Mouse (Mus musculus) MEL (cell line): Measurements from ENCODE around the gene Ryr2. TPM values are rescaled to one million over a fixed set of nuclear protein-coding genes. Genes with fewer than 3 reads are reported as not detected.

Experiments used
- DNase-seq: peaks from one replicate; pipeline ENCODE4 v3.0.0; 2011; ENCODE audit warnings: low read depth, low spot score
- H3K27ac ChIP-seq: 2 replicates; pipeline ENCODE4 v1.5.1; 2012; ENCODE audit warnings: low read depth, mild to moderate bottlenecking, control low read depth, low read length, moderate library complexity; ENCODE audit not compliant: control insufficient read depth
- H3K27me3 ChIP-seq, 2 experiments: fragments of 150-350 bp in 1 of 2; sonication (generic) in 1 of 2; 2 replicates each; pipeline ENCODE4 v1.6.1; 2012; ENCODE audit warnings: low read length in 2 of 2, mild to moderate bottlenecking in 2 of 2, improper control_type of control experiment in 1 of 2, moderate library complexity in 1 of 2; ENCODE audit not compliant: insufficient read depth in 2 of 2, control insufficient read depth in 1 of 2
- H3K36me3 ChIP-seq, 2 experiments: 2 replicates each; pipeline ENCODE4 v1.6.1; 2012 to 2014; ENCODE audit warnings: low read length in 2 of 2, improper control_type of control experiment in 1 of 2, inconsistent platforms in 1 of 2, mild to moderate bottlenecking in 1 of 2; ENCODE audit not compliant: insufficient read depth in 2 of 2, control insufficient read depth in 1 of 2
- H3K4me1 ChIP-seq, 2 experiments: fragments of 150-350 bp in 1 of 2; sonication (generic) in 1 of 2; 2 replicates each; pipeline ENCODE4 v1.6.1; 2012; ENCODE audit warnings: low read length in 2 of 2, improper control_type of control experiment in 1 of 2, mild to moderate bottlenecking in 1 of 2; ENCODE audit not compliant: insufficient read depth in 2 of 2, control insufficient read depth in 1 of 2
- H3K4me3 ChIP-seq, 2 experiments: fragments of 150-350 bp in 1 of 2; sonication (generic) in 1 of 2; 2 replicates each; pipeline ENCODE4 v1.5.1; 2012; ENCODE audit warnings: low read depth in 2 of 2, low read length in 2 of 2, mild to moderate bottlenecking in 2 of 2, moderate library complexity in 2 of 2, control low read depth in 1 of 2, improper control_type of control experiment in 1 of 2; ENCODE audit not compliant: control insufficient read depth in 1 of 2, insufficient read depth in 1 of 2
- H3K79me2 ChIP-seq: 2 replicates; pipeline ENCODE4 v1.6.1; 2012; ENCODE audit warnings: mild to moderate bottlenecking, low read length, moderate library complexity; ENCODE audit not compliant: control insufficient read depth, poor library complexity, insufficient read depth
- H3K9ac ChIP-seq: 2 replicates; pipeline ENCODE4 v1.6.1; 2012; ENCODE audit warnings: low read depth, mild to moderate bottlenecking, control low read depth, low read length, moderate library complexity; ENCODE audit not compliant: control insufficient read depth, poor library complexity, severe bottlenecking
- H3K9me3 ChIP-seq: fragments of 150-350 bp; sonication (generic); replicated peaks from 2 replicates; pipeline ENCODE4 v1.6.1; 2012; ENCODE audit warnings: mild to moderate bottlenecking, low read length, improper control_type of control experiment, moderate library complexity; ENCODE audit not compliant: insufficient read depth
- BHLHE40 ChIP-seq: IDR thresholded peaks from 2 replicates; pipeline ENCODE4 v1.6.1; 2012; ENCODE audit warnings: low read depth, mild to moderate bottlenecking, inconsistent platforms, low read length, improper control_type of control experiment, borderline replicate concordance
- CHD1 ChIP-seq: IDR thresholded peaks from 2 replicates; pipeline ENCODE4 v1.6.1; 2012; ENCODE audit warnings: low read depth, mild to moderate bottlenecking, inconsistent platforms, low read length, improper control_type of control experiment
- CTCF ChIP-seq, 3 experiments: IDR thresholded peaks in 2 of 3; conservative IDR thresholded peaks in 1 of 3; 2 replicates each; pipeline ENCODE4 v1.5.1; 2011 to 2012; ENCODE audit warnings: low read length in 3 of 3, low read depth in 2 of 3, mild to moderate bottlenecking in 2 of 3, improper control_type of control experiment in 1 of 3, inconsistent platforms in 1 of 3, mixed read lengths in 1 of 3, moderate library complexity in 1 of 3; ENCODE audit not compliant: control insufficient read depth in 1 of 3, insufficient read depth in 1 of 3, poor library complexity in 1 of 3, severe bottlenecking in 1 of 3
- E2F4 ChIP-seq: IDR thresholded peaks from 2 replicates; pipeline ENCODE4 v1.6.1; 2011; ENCODE audit warnings: low read depth, low read length, improper control_type of control experiment, borderline replicate concordance
- ELF1 ChIP-seq: IDR thresholded peaks from 2 replicates; pipeline ENCODE4 v1.6.1; 2014; ENCODE audit warnings: low read depth, mild to moderate bottlenecking, inconsistent platforms, low read length, improper control_type of control experiment, moderate library complexity
- EP300 ChIP-seq, 2 experiments: IDR thresholded peaks; 2 replicates each; pipeline ENCODE4 v1.6.1; 2011; ENCODE audit warnings: improper control_type of control experiment in 2 of 2, low read length in 2 of 2, low read depth in 1 of 2, mild to moderate bottlenecking in 1 of 2
- ETS1 ChIP-seq: IDR thresholded peaks from 2 replicates; pipeline ENCODE4 v1.6.1; 2012; ENCODE audit warnings: low read depth, mild to moderate bottlenecking, inconsistent platforms, low read length, improper control_type of control experiment, moderate library complexity
- GATA1 ChIP-seq: IDR thresholded peaks from 2 replicates; pipeline ENCODE4 v1.6.1; 2011; ENCODE audit warnings: low read depth, low read length, improper control_type of control experiment
- HCFC1 ChIP-seq: IDR thresholded peaks from 2 replicates; pipeline ENCODE4 v1.6.1; 2012; ENCODE audit warnings: low read depth, mild to moderate bottlenecking, inconsistent platforms, low read length, improper control_type of control experiment, moderate library complexity
- MAX ChIP-seq: IDR thresholded peaks from 2 replicates; pipeline ENCODE4 v1.6.1; 2011; ENCODE audit warnings: low read length, improper control_type of control experiment
- MAZ ChIP-seq: IDR thresholded peaks from 2 replicates; pipeline ENCODE4 v1.6.1; 2012; ENCODE audit warnings: low read depth, mild to moderate bottlenecking, inconsistent platforms, low read length, improper control_type of control experiment
- MYB ChIP-seq: IDR thresholded peaks from 2 replicates; pipeline ENCODE4 v1.6.1; 2011; ENCODE audit warnings: mild to moderate bottlenecking, low read depth, low read length, improper control_type of control experiment
- POLR2AphosphoS5 ChIP-seq: IDR thresholded peaks from 2 replicates; pipeline ENCODE4 v1.6.1; 2012; ENCODE audit warnings: low read depth, borderline replicate concordance, mild to moderate bottlenecking, inconsistent platforms, low read length, moderate library complexity, mixed read lengths
- RCOR1 ChIP-seq: IDR thresholded peaks from 2 replicates; pipeline ENCODE4 v1.6.1; 2012; ENCODE audit warnings: low read depth, mild to moderate bottlenecking, inconsistent platforms, low read length, improper control_type of control experiment
- SMC3 ChIP-seq: IDR thresholded peaks from 2 replicates; pipeline ENCODE4 v1.6.1; 2011; ENCODE audit warnings: low read depth, low read length, improper control_type of control experiment
- TAL1 ChIP-seq: IDR thresholded peaks from 2 replicates; pipeline ENCODE4 v1.6.1; 2012; ENCODE audit warnings: mild to moderate bottlenecking, inconsistent platforms, low read length, moderate library complexity, mixed read lengths
- TBP ChIP-seq: IDR thresholded peaks from 2 replicates; pipeline ENCODE4 v1.8.0; 2011; ENCODE audit warnings: low read depth, low read length, improper control_type of control experiment
- TCF12 ChIP-seq: IDR thresholded peaks from 2 replicates; pipeline ENCODE4 v1.6.1; 2014; ENCODE audit warnings: low read depth, mild to moderate bottlenecking, inconsistent platforms, low read length, improper control_type of control experiment, moderate library complexity
- USF2 ChIP-seq, 2 experiments: IDR thresholded peaks; 2 replicates each; pipeline ENCODE4 v1.6.1; 2011 to 2012; ENCODE audit warnings: improper control_type of control experiment in 2 of 2, low read length in 2 of 2, borderline replicate concordance in 1 of 2, inconsistent platforms in 1 of 2, low read depth in 1 of 2, mild to moderate bottlenecking in 1 of 2; ENCODE audit not compliant: insufficient read depth in 1 of 2
- ZKSCAN1 ChIP-seq: IDR thresholded peaks from 2 replicates; pipeline ENCODE4 v1.6.1; 2012; ENCODE audit warnings: low read depth, mild to moderate bottlenecking, inconsistent platforms, low read length, improper control_type of control experiment, moderate library complexity
- ZMIZ1 ChIP-seq: IDR thresholded peaks from 2 replicates; pipeline ENCODE4 v1.6.1; 2012; ENCODE audit warnings: low read depth, mild to moderate bottlenecking, inconsistent platforms, low read length, improper control_type of control experiment, moderate library complexity
- polyA plus RNA-seq, 2 experiments: library from polyadenylated mRNA; stranded (reverse) in 1 of 2; unstranded in 1 of 2; fragments of >175 nt in 1 of 2; fragments of >200 nt in 1 of 2; gene quantifications; 2 replicates each; pipeline versions ENCODE4 v1.2.1 to v1.2.4; 2012; ENCODE audit warnings: low replicate concordance in 2 of 2, low read depth in 1 of 2; ENCODE audit not compliant: insufficient read length in 2 of 2, insufficient read depth in 1 of 2, missing spikeins in 1 of 2
- total RNA-seq: library from RNA; depleted of rRNA; stranded (reverse); fragments of 300-350 nt; gene quantifications from 2 replicates; pipeline ENCODE4 v1.2.3, GENCODE M21; 2012

Ryr2 gene
- total and polyA plus RNA-seq, 3 experiments, result 0.04 TPM; not detected in 2

- Histone ChIP-seq H3K27me3 (no peaks in the 10 kb centered on the region), H3K9ac (no peak overlapping the region), H3K9me3 (no peaks in the 10 kb centered on the region), H3K4me1 (no peaks in the 10 kb centered on the region), H3K36me3 (no peaks in the 10 kb centered on the region)
- no peak for DNase-seq
- TF ChIP-seq TCF12, result no peak
- TF ChIP-seq ZKSCAN1, result no peak
- no peak for TF ChIP-seq CTCF (IDR thresholded peaks at IDR 0.05 in 2 of 3, conservative IDR thresholded peaks at IDR 0.05 in 1 of 3; ENCODE audit: control insufficient read depth in 1 of 3, insufficient read depth in 1 of 3, low read depth in 2 of 3, low read length in 3 of 3, poor library complexity in 1 of 3, severe bottlenecking in 1 of 3)
- TF ChIP-seq POLR2AphosphoS5, result no peak
- TF ChIP-seq BHLHE40, result no peak
- TF ChIP-seq CHD1, result no peak
- no peak for TF ChIP-seq HCFC1
- TF ChIP-seq, all 39 proteins: peak for 0
- Histone ChIP-seq H3K4me3 (no peak overlapping the region), H3K27ac (no peak overlapping the region), H3K79me2 (no peaks in the 10 kb centered on the region)
Measured at GRCm38 (mm10) chr13:11978359-11978758, 128.4 kb downstream of the Ryr2 start.

DNA sequence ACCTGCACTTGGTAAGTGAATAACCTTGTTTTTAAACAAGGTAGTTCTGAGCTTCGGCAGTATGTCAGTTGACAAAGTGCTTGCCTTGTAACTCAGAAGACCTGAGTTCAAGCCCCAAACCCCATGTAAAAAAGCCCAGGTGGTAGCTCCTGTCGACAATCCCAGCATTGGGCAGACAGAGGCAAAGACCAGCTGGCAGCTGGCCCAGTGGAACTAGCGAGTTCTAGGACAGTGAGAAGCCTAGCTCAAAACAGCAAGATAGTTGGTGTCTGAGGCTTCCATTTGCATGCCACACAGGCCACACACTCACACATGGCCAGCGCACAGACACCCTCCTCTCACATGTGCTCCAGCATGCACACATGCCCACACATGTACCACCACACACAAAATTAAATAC is 129.1 kb downstream of the Ryr2 start:
- no peaks in the 10 kb centered on the region for H3K79me2 ChIP-seq
- no peaks in the 10 kb centered on the region for H3K27me3 ChIP-seq
- H3K4me3 ChIP-seq, result no peak overlapping the region
- TF ChIP-seq TCF12, result no peak
- no peak for TF ChIP-seq MAZ
- TF ChIP-seq RCOR1, result no peak
- no peak for TF ChIP-seq MYB
- TF ChIP-seq TAL1, result no peak
- no peak for TF ChIP-seq ELF1
- H3K36me3 ChIP-seq, result no peaks in the 10 kb centered on the region
- no peak for DNase-seq
- no peak overlapping the region for H3K27ac ChIP-seq
- H3K9ac ChIP-seq, result no peak overlapping the region
- H3K4me1 ChIP-seq, result no peaks in the 10 kb centered on the region
- H3K9me3 ChIP-seq, result no peaks in the 10 kb centered on the region

GRCm38 (mm10) chr13:11964391-11964790 is 142.4 kb downstream of the Ryr2 start:
- no peak overlapping the region for H3K27ac ChIP-seq
- TF ChIP-seq ZMIZ1, result no peak
- TF ChIP-seq E2F4, result no peak
- no peak for TF ChIP-seq USF2 (IDR thresholded peaks at IDR 0.05; ENCODE audit: borderline replicate concordance in 1 of 2, insufficient read depth in 1 of 2, low read depth in 1 of 2, low read length in 2 of 2)
- no peak for TF ChIP-seq CHD1
- no peak for TF ChIP-seq EP300 (IDR thresholded peaks at IDR 0.05; ENCODE audit: low read depth in 1 of 2, low read length in 2 of 2)
- no peak for TF ChIP-seq SMC3
- TF ChIP-seq GATA1, result no peak
- no peak for TF ChIP-seq BHLHE40
- TF ChIP-seq ETS1, result no peak
- no peak for TF ChIP-seq MAX
- no peak for TF ChIP-seq TAL1
- no peak for TF ChIP-seq TBP
- no peaks in the 10 kb centered on the region for H3K79me2 ChIP-seq
- no peaks in the 10 kb centered on the region for H3K4me1 ChIP-seq
- no peaks in the 10 kb centered on the region for H3K36me3 ChIP-seq
- no peak for DNase-seq
- H3K27me3 ChIP-seq, result no peaks in the 10 kb centered on the region
- no peak overlapping the region for H3K4me3 ChIP-seq
- H3K9me3 ChIP-seq, result no peaks in the 10 kb centered on the region
- H3K9ac ChIP-seq, result no peak overlapping the region
